Mouse (Mus musculus) embryonic facial prominence, embryonic 15.5 days (tissue): ENCODE data around the gene Arhgef9. TPM values are rescaled to one million over a fixed set of nuclear protein-coding genes. Genes with fewer than 3 reads are reported as not detected.

Source experiments
- polyA plus RNA-seq: library from polyadenylated mRNA; unstranded; fragments of >200 nt; fragmentation: Nextera tagmentation; extraction: Ambion mirVana; gene quantifications from 2 replicates; pipeline ENCODE4 v1.2.1, GENCODE M21; 2015

The Arhgef9 gene
- polyA plus RNA-seq, 1 experiment from 2014 or later = 16.5 TPM

Other genes starting within 250 kb of the Arhgef9 start
- 9.9 and 10.0 TPM in 2 replicates for gene Spin4, start 170.2 kb downstream of the Arhgef9 start, polyA plus RNA-seq
- 11.5 and 11.6 TPM in 2 replicates for gene Amer1, start 248.0 kb upstream of the Arhgef9 start, polyA plus RNA-seq